Mouse (Mus musculus) liver, adult 2 months (tissue): ENCODE results near the gene St13. TPM values are rescaled to one million over a fixed set of nuclear protein-coding genes. Genes with fewer than 3 reads are reported as not detected.

Experiments
- DNase-seq: peaks from one replicate; pipeline ENCODE4 v3.0.0-alpha.2; 2011; ENCODE audit warnings: low read depth, low spot score; ENCODE audit errors: extremely low read depth
- H3K27ac ChIP-seq: fragments of 200-500 bp; replicated peaks from 2 replicates; pipeline ENCODE4 v1.5.1; 2012; ENCODE audit warnings: low read depth, mild to moderate bottlenecking, control low read depth, inconsistent platforms, low read length; ENCODE audit not compliant: insufficient read depth
- H3K27me3 ChIP-seq: fragments of 200-500 bp; 2 replicates; pipeline ENCODE4 v1.6.1; 2012; ENCODE audit warnings: mild to moderate bottlenecking, moderate library complexity, low read length, inconsistent platforms; ENCODE audit not compliant: control insufficient read depth, insufficient read depth
- H3K36me3 ChIP-seq: fragments of 200-500 bp; 2 replicates; pipeline ENCODE4 v1.6.1; 2012; ENCODE audit warnings: low read length, inconsistent platforms; ENCODE audit not compliant: control insufficient read depth, insufficient read depth
- H3K4me1 ChIP-seq: fragments of 200-500 bp; 2 replicates; pipeline ENCODE4 v1.6.1; 2011; ENCODE audit warnings: low read length; ENCODE audit not compliant: control insufficient read depth, insufficient read depth
- H3K4me3 ChIP-seq: fragments of 200-500 bp; 2 replicates; pipeline ENCODE4 v1.5.1; 2011; ENCODE audit warnings: low read depth, mild to moderate bottlenecking, control low read depth, low read length, moderate library complexity; ENCODE audit not compliant: insufficient read depth
- H3K79me2 ChIP-seq: fragments of 200-500 bp; 2 replicates; pipeline ENCODE4 v1.6.1; 2012; ENCODE audit warnings: inconsistent platforms, mild to moderate bottlenecking, low read length, moderate library complexity; ENCODE audit not compliant: control insufficient read depth, insufficient read depth
- H3K9ac ChIP-seq: fragments of 200-500 bp; 2 replicates; pipeline ENCODE4 v1.6.1; 2012; ENCODE audit warnings: low read depth, mild to moderate bottlenecking, control low read depth, inconsistent platforms, low read length
- CTCF ChIP-seq: fragments of 200-500 bp; IDR thresholded peaks from 2 replicates; pipeline ENCODE4 v1.5.1; 2011; ENCODE audit warnings: low read depth, low read length, control low read depth
- POLR2A ChIP-seq: fragments of 200-500 bp; IDR thresholded peaks from 2 replicates; pipeline ENCODE4 v1.6.1; 2011; ENCODE audit warnings: low read length, control low read depth; ENCODE audit not compliant: insufficient read depth; ENCODE audit errors: extremely low read depth
- WGBS: fragments of 180-500 bp; shearing (Covaris S2); methylation state at CpG from one replicate; pipeline ENCODE4 v1.1.7; 2018; 5-methylcytosine and 5-hydroxymethylcytosine counted together
- polyA plus RNA-seq: library from polyadenylated mRNA; depleted of rRNA; stranded (reverse); fragments of >200 nt; gene quantifications from 2 replicates; pipeline ENCODE4 v1.2.3, GENCODE M21; 2012
- total RNA-seq: library from RNA; depleted of rRNA; stranded (reverse); fragments of >200 nt; gene quantifications from 2 replicates; pipeline ENCODE4 v1.2.3, GENCODE M21; 2014

The St13 gene
- total and polyA plus RNA-seq, 2 experiments: 29.2 to 98.9 TPM

DNA sequence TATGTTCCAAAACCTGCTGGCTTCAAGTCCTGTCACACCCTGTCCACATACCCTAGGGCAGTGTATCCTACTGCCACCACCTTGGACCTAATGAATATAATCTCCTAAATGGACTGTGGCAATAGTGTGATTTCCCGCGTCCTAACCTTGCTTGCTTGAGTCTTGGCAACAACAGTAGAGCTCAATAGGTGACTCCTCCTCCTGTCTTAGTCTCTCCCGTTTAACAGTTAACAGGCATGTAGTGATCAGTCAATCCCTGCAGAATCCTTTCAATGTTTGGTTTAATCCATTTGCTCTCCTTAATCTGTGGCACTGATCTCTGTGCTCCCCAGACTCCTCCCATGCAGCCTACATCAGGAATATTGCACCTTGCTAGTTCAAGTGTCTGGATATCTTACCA, 5.1 kb upstream of the St13 start:
- Histone ChIP-seq H3K4me3 (no peak overlapping the region), H3K79me2 (peaks cover 15% of the 10 kb centered on the region; the same call in 1 of the 2 replicates), H3K4me1 (peaks cover 2% of the 10 kb centered on the region; the same call in 1 of the 2 replicates), H3K27me3 (no peaks in the 10 kb centered on the region), H3K9ac (no peak overlapping the region), H3K27ac (no peak overlapping the region), H3K36me3 (peaks cover 4% of the 10 kb centered on the region; the same call in 1 of the 2 replicates)
- no peak for DNase-seq
- WGBS: 26% methylated on average over 3 of the region's 3 CpGs
- TF ChIP-seq POLR2A (no peak), CTCF (no peak)

DNA sequence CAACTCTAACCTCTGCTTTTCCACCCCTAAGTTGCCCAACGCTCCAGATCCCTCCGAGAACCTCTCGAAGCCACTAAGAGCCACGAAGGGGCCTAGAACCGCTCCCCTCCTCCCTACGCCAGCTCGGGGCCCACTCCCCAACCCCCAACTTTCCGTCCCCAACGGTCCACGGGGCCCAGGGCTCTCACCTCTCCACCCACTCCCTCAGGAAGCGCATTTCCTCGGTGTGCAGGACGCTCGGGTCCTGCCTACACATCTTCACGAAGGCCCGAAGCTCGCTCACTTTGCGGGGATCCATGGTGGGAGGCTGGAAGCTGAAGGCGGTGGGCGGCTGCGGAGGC, 610 bp downstream of the St13 start:
- peaks cover 20% of the 10 kb centered on the region; the same call in 1 of the 2 replicates for H3K79me2 ChIP-seq
- H3K27ac ChIP-seq: peak overlapping the region; percentile 93
- no peak for TF ChIP-seq POLR2A
- TF ChIP-seq CTCF: no peak
- H3K9ac ChIP-seq: peak overlapping the region; percentile 98
- whole genome bisulfite sequencing: under 1% methylated on average over 21 of the region's 21 CpGs
- H3K4me3 ChIP-seq: peak overlapping the region; percentile 99
- H3K27me3 ChIP-seq: no peaks in the 10 kb centered on the region
- H3K4me1 ChIP-seq: peaks cover 14% of the 10 kb centered on the region
- H3K36me3 ChIP-seq: peaks cover 4% of the 10 kb centered on the region; the same call in 1 of the 2 replicates
- no peak for DNase-seq

DNA sequence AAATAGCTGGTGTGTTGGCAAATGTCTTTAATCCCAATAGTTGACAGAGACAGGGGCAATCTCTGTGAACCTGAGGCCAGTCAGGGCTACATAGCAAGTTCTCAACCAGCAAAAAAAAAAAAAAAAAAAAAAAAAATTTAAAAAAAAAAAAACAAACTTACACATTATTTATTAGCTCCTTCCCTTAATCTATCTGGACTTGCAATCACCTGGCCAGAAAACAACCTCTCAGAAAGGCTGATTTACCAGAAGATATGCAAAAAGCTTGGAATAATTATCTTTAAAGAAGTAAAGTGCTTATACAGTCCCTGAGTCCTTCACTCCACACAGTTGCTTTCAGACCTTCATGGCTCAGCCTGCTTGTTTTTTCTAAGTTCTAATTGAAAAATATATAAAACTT, 1.7 kb downstream of the St13 start:
- peaks cover 26% of the 10 kb centered on the region; the same call in 1 of the 2 replicates for H3K79me2 ChIP-seq
- H3K9ac ChIP-seq: no peak overlapping the region
- H3K27me3 ChIP-seq: no peaks in the 10 kb centered on the region
- no peak for TF ChIP-seq POLR2A
- no peak for TF ChIP-seq CTCF
- peak overlapping the region; percentile 24; the same call in 1 of the 2 replicates for H3K4me3 ChIP-seq
- H3K27ac ChIP-seq: no peak overlapping the region
- H3K4me1 ChIP-seq: peaks cover 19% of the 10 kb centered on the region
- peaks cover 4% of the 10 kb centered on the region; the same call in 1 of the 2 replicates for H3K36me3 ChIP-seq
- no peak for DNase-seq

DNA sequence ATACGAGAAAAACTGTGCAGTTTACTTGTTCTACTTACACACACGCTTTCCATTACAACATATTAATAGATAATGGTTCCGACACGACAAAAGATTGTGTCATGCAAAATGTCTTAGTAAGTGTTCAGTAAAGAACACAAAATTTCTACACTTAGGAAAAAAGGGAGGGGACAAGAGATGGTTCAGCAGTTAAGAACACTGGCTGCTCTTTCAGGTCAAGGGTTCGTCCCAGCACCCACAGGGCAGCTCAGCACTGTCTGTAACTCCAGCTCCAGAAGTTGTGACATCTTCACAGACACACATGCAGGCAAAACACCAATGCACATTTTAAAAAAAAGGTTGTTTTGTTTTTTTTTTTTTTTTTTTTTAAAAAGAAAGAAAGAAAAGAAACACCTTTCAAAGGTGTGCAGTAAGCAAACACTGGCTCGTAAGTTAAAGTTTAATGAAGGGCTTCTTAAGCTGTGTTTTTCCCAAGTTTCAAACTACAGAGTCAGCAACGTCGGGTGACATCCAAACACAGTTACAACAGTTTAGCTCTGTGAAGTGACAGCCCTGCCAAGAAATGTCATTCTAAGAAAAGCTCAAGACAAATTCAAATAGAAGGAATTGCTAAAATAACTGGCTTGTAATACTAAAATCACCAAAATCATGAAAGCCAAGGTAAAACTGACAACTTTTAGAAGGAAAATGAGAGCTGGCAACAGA, 5.5 kb downstream of the St13 start:
- H3K27me3 ChIP-seq: no peaks in the 10 kb centered on the region
- no peak overlapping the region for H3K9ac ChIP-seq
- peaks cover 33% of the 10 kb centered on the region; the same call in 1 of the 2 replicates for H3K79me2 ChIP-seq
- TF ChIP-seq CTCF (no peak), POLR2A (no peak)
- peak; percentile 87 for DNase-seq
- no peak overlapping the region; the same call in 1 of the 2 replicates for H3K27ac ChIP-seq
- H3K4me1 ChIP-seq: peaks cover 17% of the 10 kb centered on the region
- peaks cover 25% of the 10 kb centered on the region for H3K36me3 ChIP-seq
- 17% methylated on average over 8 of the region's 8 CpGs for WGBS
- no peak overlapping the region for H3K4me3 ChIP-seq

DNA sequence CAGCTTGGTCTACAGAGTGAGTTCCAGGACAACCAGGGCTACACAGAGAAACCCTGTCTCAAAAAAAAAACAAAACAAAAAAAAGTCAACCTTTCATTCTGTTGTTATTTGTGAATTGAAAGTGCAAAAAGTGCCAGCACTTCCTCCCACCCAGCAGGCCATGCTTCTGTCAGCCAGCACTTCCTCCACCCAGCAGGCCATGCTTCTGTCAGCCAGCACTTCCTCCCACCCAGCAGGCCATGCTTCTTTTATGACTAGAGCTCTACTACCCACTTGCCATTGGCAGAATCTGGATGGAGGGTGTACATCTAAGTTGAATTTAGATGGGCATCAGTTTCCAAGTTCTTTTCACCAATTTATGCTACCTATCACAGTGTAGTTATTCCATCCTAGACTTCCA, 6.9 kb downstream of the St13 start:
- no peaks in the 10 kb centered on the region for H3K27me3 ChIP-seq
- peaks cover 31% of the 10 kb centered on the region; the same call in 1 of the 2 replicates for H3K79me2 ChIP-seq
- H3K4me1 ChIP-seq: peaks cover 17% of the 10 kb centered on the region
- peaks cover 34% of the 10 kb centered on the region for H3K36me3 ChIP-seq
- no peak for DNase-seq
- 0 out of 2 replicates have a peak overlapping the region, but pooled peaks have one; percentile 4 for H3K27ac ChIP-seq
- TF ChIP-seq CTCF (no peak), POLR2A (no peak)
- no peak overlapping the region for H3K4me3 ChIP-seq
- H3K9ac ChIP-seq: no peak overlapping the region

DNA sequence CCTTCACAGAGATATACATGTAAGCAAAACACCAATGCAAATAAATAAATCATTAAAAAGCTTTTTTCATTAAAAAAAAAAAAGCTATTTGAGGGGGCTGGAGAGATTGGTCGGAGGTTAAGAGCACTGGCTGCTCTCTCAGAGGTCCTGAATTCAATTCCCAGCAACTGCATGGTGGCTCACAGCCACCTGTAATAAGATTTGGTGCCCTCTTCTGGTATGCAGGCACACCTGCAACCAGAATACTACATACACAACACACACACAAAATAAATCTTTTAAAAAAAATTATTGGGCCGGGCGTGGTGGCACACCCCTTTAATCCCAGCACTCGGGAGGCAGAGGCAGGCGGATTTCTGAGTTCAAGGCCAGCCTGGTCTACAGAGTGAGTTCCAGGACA, 13.6 kb downstream of the St13 start:
- Histone ChIP-seq H3K36me3 (peaks cover 77% of the 10 kb centered on the region), H3K4me3 (no peak overlapping the region), H3K9ac (no peak overlapping the region), H3K4me1 (no peaks in the 10 kb centered on the region), H3K27ac (no peak overlapping the region), H3K27me3 (no peaks in the 10 kb centered on the region), H3K79me2 (peaks cover 17% of the 10 kb centered on the region; the same call in 1 of the 2 replicates)
- no peak for DNase-seq
- 94% methylated on average over 5 of the region's 5 CpGs for WGBS
- peak; percentile 38; the same call in 1 of the 2 replicates for TF ChIP-seq CTCF
- no peak for TF ChIP-seq POLR2A
